Mouse (Mus musculus) left cerebral cortex, adult 8-10 months (tissue): ENCODE measurements around the gene Tcerg1l. TPM values are rescaled to one million over a fixed set of nuclear protein-coding genes. Genes with fewer than 3 reads are reported as not detected.

Source experiments
- DNase-seq, 2 experiments: peaks; one replicate each; pipeline ENCODE4 v3.0.0; 2022; ENCODE audit warnings: low spot score in 2 of 2
- total RNA-seq, 4 experiments: library from RNA; stranded (reverse); gene quantifications; 2 replicates each; pipeline ENCODE4 v1.2.4; 2022

Gene Tcerg1l
- total RNA-seq, 4 experiments from 2014 or later: 10.2 to 12.0 (median 11.3) TPM

DNA sequence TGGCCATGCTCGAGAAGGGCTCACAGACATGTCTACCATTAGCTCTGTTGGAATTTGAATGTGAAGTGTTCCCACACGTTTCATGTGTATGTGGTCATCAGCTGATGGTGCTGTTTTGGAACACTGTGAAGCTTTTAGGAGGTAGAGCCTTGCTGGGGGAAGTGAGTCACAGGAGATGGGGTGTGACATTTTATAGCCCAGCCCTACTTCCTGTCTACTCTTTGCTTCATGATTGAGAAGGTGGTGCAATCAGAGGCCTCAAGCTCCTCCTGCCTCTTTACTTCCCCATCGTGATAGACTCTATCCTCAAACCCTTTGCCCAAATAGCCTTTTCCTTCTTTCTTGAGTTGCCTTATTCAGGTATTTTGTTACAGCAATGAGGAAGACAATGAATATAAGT is 173.3 kb downstream of the Tcerg1l start:
- no peak for DNase-seq

DNA sequence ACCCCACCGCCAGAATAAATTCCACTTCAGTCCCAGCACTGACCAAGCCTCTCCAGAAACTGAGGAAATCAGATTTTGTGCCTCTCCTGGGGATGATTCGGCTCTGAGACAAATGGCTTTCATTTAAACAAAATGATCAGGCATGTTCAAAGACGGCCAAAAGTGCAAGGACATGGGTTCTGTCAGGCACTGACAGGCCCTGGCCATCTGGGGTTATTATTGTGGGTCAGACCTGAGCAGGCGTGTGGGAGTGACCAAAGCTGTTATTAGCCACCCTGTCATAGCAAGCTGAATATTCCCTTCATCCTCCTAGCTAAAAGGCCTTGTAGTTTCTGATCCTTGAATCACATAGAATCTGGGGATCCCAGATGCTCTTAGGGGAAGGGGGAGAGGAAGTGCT is 174.6 kb downstream of the Tcerg1l start:
- DNase-seq: no peak

DNA sequence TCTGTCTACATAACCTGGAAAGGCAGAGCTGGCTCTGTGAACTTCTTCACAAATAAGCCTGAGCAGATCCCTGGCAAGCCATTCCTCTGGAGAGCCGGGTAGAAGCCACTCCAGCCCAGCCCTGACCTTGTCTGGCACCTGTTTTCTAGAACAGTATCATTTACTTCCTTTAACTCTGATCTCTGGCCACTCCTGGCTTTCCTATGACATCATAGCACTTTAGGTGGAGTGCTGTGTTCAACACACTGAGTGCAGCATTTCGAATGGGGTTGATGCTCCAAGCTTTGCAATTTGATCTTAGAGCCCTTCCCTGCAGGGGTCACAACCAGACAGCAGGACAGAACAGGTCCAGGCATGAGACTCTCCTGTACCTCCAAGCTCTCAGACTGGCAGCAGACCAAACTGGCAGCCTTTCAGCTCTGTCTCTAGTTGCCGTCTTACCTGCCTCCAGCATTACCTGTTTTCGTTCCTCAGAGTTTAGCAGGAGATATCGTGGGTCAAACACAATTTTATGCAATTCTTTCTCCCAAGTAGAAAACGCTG is 179.9 kb downstream of the Tcerg1l start:
- no peak for DNase-seq

DNA sequence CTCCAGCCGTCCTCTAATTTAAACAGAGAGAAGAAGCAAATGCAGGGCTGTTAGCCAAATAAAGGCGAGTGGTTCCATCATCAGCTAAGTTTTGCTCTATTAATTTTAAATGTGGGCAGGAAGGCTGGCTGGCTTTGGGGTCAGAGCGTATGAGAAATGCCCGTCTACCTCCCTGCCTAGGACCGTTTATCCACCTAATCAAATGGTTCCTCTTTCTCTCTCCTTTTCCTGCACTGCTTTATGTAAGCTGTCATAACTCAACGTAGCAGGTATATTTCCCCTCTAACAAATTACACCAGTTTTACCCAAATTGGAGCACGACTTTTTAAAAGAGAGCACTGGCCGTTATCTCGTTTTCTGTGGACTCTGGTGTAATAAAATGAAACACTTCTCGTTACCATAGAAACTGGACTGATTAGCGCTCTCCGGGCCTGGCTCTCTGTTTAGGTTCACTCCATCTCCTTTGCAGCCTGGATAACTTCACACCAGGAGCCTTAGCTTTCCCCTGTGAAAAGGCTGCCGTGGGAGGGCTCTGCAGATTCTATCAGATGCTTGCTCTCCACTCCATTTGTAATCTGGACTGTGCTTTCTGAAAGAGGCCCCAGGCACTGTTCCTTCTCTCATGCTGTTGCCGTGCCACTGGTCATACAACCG is 182.2 kb downstream of the Tcerg1l start:
- peak in 1 of 2 experiments; percentile 10 for DNase-seq

DNA sequence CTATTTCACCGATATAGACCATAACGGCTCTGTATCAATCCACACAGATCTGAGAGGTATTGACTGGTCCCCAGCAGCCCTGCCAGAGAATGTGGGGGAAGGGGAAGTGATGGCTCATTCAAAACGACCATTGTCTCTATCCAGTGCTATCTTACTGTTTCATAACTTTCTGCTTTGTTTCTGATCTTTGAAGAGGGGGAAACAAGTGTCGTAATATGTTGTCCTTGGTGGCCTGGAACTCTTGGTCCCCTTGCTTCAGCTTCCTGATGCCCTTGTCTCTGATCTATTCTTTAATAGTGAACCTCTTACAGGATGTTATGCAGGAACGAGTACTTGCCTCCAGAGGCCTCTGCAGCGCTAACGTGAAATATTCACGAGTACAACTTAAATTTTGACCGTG is 182.8 kb downstream of the Tcerg1l start:
- DNase-seq: no peak

DNA sequence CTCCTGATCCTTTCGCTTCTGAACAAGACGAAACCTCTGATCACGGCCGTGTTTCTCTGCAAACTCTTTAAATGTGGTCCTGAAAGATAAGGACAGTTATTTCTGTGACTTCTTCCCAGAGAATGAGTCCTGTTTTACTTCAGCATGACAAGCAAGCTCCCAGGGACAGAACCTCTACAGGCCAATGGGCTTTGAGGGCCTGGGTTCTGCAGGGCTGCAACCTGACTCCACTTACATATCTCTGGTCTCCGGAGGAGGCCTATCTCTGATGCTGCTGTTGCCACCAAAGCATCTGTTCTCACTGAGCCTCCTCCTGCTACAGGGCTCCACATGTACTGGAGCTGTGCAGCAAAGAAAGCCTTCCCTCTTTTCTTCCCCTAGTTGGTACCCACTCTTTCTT is 187.8 kb downstream of the Tcerg1l start:
- no peak for DNase-seq

DNA sequence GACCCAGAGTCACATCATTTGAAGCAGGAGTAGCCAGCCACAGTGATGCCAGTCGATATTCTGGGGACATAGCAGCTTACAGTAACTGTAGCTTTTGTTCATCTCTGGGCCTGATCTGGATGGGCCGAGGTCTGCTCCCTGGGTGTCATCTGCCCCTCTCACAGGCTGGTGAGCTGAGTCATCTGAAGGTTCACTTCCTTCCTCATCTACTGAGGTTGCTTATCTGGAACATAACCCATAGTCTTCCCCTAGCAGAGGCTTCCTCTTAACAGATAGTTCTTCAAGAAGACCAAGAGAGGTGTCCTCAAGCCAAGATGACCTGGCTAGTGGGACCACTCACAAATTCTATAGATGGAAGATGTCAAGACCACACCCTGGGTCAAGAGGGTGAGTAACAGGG is 192.4 kb downstream of the Tcerg1l start:
- no peak for DNase-seq

DNA sequence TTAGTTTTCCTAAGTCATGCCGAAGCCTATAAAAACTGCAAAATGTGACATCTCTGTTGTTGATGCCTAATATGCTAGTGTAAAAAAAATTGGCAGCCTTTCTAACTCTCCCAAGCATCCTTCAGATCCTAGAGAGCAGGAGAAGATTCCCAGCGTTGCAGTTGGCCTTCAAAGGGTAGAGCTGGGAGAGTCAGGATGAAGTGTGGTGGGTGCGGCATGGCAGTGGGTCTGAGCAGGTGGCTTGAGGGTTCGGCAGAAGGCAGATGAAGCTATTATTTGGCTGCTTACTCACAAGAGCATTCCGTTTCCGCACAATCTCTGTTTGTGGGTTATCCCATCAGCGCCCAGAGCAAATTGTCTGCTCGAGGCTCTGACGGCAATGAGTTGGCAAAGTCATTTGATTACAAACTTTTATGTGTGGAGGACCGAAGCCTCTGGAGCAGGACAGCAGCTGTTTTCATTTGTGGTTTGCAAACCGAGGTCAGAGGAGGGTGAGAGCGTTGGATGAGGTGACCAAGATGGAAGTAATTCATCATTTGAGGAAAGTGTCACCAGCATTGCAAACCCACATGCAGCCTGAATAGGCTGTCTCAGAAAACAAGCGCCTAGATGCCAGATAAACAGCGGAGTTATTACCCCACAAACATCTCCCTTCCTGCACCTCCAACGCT is 195.2 kb downstream of the Tcerg1l start:
- DNase-seq: no peak

DNA sequence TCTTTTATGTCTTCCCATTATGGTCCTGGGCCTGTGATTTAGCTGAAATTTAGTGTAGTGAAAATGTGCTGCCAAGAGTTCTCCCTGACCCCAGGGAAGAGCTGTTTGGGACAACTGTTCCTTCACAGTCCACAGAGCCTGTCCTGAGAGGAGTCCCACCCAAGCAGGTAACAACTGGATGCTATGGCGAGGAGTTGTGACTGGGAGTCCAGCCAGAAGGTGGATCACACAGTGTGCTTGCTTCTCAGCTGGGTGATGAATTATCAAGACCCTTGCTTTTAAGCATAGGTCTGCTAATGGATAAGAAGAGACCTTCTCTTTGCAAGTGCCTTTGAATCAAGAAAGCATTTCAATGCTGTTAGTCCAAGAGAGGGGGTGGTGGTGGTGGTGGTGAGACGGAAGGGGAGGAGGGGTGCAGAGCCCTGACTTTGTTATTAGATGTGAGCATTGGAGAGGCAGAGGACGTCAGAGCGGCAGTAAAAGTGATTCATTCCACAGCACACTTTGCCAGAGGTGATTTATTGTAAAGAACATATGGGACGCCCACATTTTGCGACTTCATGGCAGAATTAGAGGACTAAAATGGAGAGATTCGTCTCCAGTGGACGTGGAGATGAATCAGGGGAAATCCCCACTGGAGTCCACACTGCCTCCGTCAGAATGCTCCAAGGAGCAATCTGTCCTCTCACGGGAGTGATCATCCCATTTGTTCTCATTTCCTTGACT is 198.0 kb downstream of the Tcerg1l start:
- DNase-seq: peak in 1 of 2 experiments; percentile 54

DNA sequence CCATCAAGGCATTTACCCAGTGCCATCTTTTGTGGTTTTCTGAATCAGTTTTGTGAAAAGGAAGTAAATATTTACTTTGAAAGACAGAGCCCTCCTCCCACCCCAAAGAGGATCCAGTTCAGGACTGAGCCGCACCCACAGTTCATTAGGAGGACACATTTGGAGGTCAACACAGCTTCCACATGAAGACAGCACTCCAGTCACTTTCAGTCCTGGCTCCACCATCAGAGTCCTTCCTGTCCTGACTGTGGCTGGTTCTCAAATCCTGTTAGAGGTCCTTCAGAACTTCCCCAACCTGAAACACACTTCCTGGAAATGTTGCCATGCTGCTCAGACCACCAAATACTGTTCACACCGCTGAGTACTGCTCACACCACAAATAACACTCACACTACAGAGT is 201.4 kb downstream of the Tcerg1l start:
- DNase-seq: no peak

DNA sequence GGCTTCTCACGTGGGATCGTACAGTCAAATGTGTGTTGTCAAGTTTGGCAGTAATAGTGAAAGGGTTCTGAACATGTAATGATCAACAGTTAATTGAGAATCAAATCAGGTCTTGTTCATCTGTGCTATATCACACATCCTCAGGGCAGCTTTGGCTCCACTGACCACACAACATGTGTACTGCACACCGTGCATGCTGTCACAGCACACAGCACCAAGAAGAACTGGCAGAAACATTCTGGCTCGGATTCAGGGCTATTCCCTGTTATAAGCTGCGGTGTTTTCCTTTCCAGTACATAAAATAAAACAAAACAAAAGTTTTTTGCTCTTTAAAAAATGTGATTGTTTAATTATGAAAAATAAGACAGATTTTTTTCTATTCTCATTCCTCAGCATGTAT is 213.3 kb downstream of the Tcerg1l start:
- no peak for DNase-seq

DNA sequence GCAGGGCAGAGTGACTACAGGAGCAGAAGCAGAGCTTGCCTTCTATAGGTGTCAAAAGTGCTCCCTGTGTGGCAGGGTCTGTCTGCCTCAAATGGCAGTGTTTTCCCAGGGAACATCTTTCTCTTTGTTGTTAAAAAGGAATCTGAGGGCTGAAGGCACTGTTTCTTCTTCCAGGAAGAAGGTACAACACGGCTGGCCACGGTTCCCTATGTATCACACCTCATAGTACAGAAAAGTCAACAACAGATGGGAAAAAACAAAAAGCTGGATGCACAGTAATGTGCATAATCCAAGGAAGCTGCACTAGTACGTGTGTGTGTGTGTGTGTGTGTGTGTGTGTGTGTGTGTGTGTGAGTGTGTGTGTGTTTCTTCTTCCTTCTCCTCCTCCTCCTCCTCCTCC is 215.3 kb downstream of the Tcerg1l start:
- no peak for DNase-seq

DNA sequence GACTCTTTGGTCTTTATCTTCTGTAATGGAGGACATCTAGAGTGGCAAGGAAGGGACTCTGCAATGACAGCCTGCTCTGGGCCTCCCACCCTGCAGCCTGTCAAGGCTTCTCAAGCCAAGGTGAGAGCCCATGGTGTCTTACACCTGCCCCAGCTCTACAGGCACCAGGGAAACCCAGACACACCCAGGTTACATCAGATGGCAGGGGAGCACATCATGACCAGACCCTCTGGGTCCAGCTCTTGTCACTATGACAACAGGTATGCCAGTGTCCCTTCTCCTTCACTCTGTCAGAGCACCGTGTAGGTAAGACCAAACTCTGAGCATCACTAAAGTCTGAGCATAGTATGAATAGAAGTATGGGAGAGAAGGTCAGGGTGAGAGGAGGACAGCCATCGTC is 218.9 kb downstream of the Tcerg1l start:
- no peak for DNase-seq

DNA sequence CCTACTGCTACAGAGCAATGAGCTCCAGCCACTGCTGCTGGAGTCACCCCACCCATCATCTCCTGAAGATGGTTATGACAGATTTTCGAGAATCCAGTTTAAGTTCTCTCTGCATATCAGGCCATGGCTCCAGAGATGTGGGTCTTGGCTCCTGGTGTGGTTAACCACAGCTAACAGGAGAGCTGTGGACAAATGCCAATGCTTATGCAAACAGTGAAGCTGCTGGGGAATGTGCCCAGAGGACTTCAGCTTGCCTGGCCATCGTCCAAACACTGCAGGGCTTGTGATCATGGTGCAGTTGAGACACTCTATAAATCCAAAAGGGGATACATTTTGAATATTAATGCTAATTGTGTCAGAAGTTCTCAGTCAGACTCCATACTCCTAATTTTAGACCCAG is 221.5 kb downstream of the Tcerg1l start:
- peak in 1 of 2 experiments; percentile 36 for DNase-seq

DNA sequence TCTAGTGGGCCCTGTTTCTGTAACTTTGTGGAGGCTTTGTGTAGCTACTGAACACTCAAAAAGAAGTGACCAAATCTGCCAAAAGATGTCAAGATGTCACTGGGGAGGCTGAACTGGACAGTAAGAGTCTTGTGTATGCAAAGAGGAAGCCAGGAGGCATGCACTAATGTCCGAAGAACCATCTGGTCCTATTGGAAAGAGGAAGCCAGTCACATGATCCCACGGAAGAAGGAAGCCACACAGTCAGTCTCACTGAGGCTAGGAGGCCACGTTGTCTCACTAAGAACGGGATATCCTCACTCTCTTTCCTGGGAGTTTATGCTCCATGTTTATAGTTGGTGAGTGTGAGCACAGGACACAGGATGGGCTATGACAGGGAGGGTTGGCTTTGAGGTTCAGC is 227.1 kb downstream of the Tcerg1l start:
- no peak for DNase-seq
